20 mouse cellular contexts compared by ENCODE assay signal in the genomic region with DNA sequence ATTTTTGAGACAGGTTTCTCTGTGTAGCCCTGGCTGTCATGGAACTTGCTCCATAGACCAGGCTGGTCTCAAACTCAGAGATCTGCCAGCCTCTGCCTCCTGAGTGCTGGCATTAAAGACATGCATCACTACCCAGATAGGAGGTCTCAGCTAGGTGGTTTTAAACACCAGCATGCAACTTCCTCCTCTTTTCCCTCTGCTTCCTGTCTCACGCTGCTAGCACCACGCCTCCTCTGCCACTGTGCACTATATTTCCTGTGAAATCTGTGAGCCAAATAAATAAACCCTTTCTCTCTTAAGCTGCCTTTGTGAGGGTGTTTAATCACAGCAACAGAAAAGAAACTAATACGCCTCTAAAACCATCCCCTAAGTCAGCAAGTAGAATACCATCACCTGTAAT.
DNase-seq lines count a peak whose midpoint lies in the region; ATAC-seq lines count a peak whose summit lies in the region.
"Had no signal": no experiment of that assay in that cellular context is flagged by ENCODE, and none has a peak within 500 bp of the region (broad histone marks: within the 10 kb centered on the region; RNA-seq: fewer than 3 reads in every experiment).

No protein-coding gene starts in this region.

- peak; percentile 25 to 49; a peak in 1 of 4 replicates for ATAC-seq in hematopoietic stem cell, adult 5-6 weeks (replicated peaks in 1 of 2; ENCODE audit: insufficient read depth in 1 of 2, low FRiP score in 2 of 2, low TSS enrichment in 1 of 2, low read depth in 1 of 2, poor library complexity in 2 of 2, severe bottlenecking in 2 of 2)
- ATAC-seq in megakaryocyte, adult 5-6 weeks (ENCODE audit: poor library complexity, severe bottlenecking), result peak; percentile 49; the same call in 1 of the 2 replicates
- ATAC-seq: forebrain, embryonic 13.5 days; forebrain, embryonic 16.5 days; hindbrain, embryonic 16.5 days; intestine, postnatal 0 days had no signal

- peak; percentile 47 for DNase-seq in 416B (ENCODE audit: low read depth)
- DNase-seq in CD4-positive, CD25-positive, alpha-beta regulatory T cell, adult 2 months (ENCODE audit: low read depth, low spot score), result peak; percentile 15
- DNase-seq in left cerebral cortex, adult 18-20 months (ENCODE audit: low spot score in 2 of 2), result no peak
- no peak for DNase-seq in layer of hippocampus, postnatal 10 days (ENCODE audit: low spot score in 2 of 2)
- no peak for DNase-seq in ovary, adult 18-20 months (ENCODE audit: low spot score)
- DNase-seq in frontal cortex, adult 2 months (ENCODE audit: extremely low spot score in 1 of 2, low spot score in 1 of 2), result no peak
- DNase-seq: adrenal gland, postnatal 10 days; adrenal gland, postnatal 36 days; cerebellum, adult 9-10 months; cerebellum, postnatal 36 days; embryo, embryonic 11 days; gastrocnemius, adult 2 months; gastrocnemius, postnatal 14 days; heart, adult 11 months had no signal

Comparison
In these comparisons a context has a peak if more than half of its experiments do, and no peak if none do; other contexts are left out.
1. DNase-seq: peak in 416B (single experiment) and CD4-positive, CD25-positive, alpha-beta regulatory T cell, adult 2 months (single experiment); none in left cerebral cortex, adult 18-20 months (0 of 2), layer of hippocampus, postnatal 10 days (0 of 2), ovary, adult 18-20 months (single experiment) and frontal cortex, adult 2 months (0 of 2).